Mouse (Mus musculus) forebrain, embryonic 10.5 days (tissue): ENCODE measurements around the gene Tom1. TPM values are rescaled to one million over a fixed set of nuclear protein-coding genes. Genes with fewer than 3 reads are reported as not detected.
A peak's percentile ranks its signal among the peaks of the same experiment; 100 is the strongest.

Source experiments
- DNase-seq: peaks from one replicate; pipeline ENCODE4 v3.0.0-alpha.2; 2017; ENCODE audit warnings: low spot score; ENCODE audit errors: extremely low spot score
- H3K27ac ChIP-seq: fragments of 300-500 bp; sonication (generic); 2 replicates; pipeline ENCODE4 v1.5.1; 2016; ENCODE audit warnings: mild to moderate bottlenecking
- H3K27me3 ChIP-seq: fragments of 300-500 bp; sonication (generic); 2 replicates; pipeline ENCODE4 v1.6.1; 2016; ENCODE audit warnings: mild to moderate bottlenecking; ENCODE audit not compliant: poor library complexity, severe bottlenecking
- H3K36me3 ChIP-seq: fragments of 300-500 bp; sonication (generic); replicated peaks from 2 replicates; pipeline ENCODE4 v1.6.1; 2016; ENCODE audit warnings: mild to moderate bottlenecking, moderate library complexity
- H3K4me1 ChIP-seq: fragments of 300-500 bp; sonication (generic); 2 replicates; pipeline ENCODE4 v1.6.1; 2016
- H3K4me3 ChIP-seq: fragments of 300-500 bp; sonication (generic); 2 replicates; pipeline ENCODE4 v1.5.1; 2016; ENCODE audit warnings: mild to moderate bottlenecking, moderate library complexity
- H3K9me3 ChIP-seq: fragments of 300-500 bp; sonication (generic); 2 replicates; pipeline ENCODE4 v1.6.1; 2016; ENCODE audit warnings: mild to moderate bottlenecking, moderate library complexity
- WGBS: fragments of 180-500 bp; shearing (Covaris S2); methylation state at CpG from one replicate; pipeline ENCODE4 v1.1.7; 2016; 5-methylcytosine and 5-hydroxymethylcytosine counted together
- polyA plus RNA-seq: library from polyadenylated mRNA; unstranded; fragments of >200 nt; fragmentation: Nextera tagmentation; extraction: Ambion mirVana; gene quantifications from 2 replicates; pipeline ENCODE4 v1.2.1, GENCODE M21; 2016

The Tom1 gene
- polyA plus RNA-seq, 1 experiment from 2014 or later = 30.0 TPM

DNA sequence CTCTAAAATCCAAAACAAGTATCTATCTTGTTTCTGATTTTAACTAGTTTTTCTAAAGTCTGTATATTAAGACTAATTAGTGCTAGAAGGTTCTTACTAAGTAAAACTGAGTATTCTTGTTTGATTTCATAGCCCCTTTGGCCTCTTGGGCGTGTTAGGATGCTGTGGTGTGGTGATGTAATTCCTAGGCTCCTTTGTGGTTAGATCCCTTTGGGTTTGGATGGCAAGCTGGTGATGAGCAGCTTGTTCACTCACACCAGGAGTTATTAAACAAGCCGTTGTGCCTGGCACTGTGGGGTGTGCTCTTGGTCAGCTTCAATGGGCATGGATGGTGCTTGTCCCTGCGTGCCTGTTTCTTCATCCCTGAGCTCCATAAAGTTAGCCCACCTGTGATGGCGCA, 19.8 kb downstream of the Tom1 start:
- Histone ChIP-seq H3K27ac (no peak overlapping the region), H3K27me3 (no peaks in the 10 kb centered on the region), H3K36me3 (peaks cover 16% of the 10 kb centered on the region), H3K4me3 (no peak overlapping the region), H3K9me3 (no peaks in the 10 kb centered on the region), H3K4me1 (no peaks in the 10 kb centered on the region; the same call in 1 of the 2 replicates)
- 90% methylated on average over 4 of the region's 4 CpGs for WGBS
- no peak for DNase-seq

DNA sequence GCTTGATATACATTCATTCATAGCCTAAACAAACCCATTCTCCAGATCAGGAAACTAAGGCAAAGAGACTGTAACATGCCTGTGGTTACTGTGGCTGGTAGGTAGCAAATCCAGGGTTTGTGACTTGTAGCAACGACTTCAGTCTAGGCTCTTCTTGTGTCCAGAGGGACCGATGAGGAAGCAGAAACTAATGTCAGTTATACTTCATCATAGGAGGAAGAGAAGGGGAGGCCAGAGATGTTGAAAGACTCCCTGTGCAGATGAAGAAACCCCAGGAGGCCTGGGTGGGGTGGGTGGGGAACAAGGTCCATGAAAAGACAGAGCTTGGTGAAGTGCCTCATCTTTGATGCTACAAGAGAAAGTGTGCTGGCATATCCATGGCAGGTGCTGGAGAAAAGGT, 22.2 kb downstream of the Tom1 start:
- WGBS = 98% methylated on average over 2 of the region's 2 CpGs
- no peaks in the 10 kb centered on the region; the same call in 1 of the 2 replicates for H3K4me1 ChIP-seq
- H3K27ac ChIP-seq = no peak overlapping the region
- DNase-seq = no peak
- peaks cover 20% of the 10 kb centered on the region for H3K36me3 ChIP-seq
- no peaks in the 10 kb centered on the region for H3K27me3 ChIP-seq
- H3K4me3 ChIP-seq = no peak overlapping the region
- H3K9me3 ChIP-seq = no peaks in the 10 kb centered on the region

DNA sequence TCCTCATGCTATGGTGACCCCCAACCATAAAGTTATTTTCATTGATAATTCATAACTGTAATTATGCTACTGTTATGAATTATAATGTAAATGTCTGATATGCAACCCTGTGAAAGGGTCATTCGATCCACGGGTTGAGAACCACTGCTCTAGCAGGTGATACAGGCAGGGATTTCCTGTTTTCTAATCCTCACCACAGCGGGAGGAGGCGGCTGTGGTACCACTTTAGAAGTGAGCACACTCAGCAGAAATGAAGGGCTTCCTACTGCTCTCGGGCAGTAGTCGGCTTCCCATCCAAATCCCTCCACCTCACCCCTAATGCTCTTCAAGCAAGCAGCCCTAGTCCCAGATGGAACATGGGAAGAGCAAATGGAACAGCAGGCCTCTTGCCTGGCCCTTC, 26.5 kb downstream of the Tom1 start:
- no peaks in the 10 kb centered on the region for H3K27me3 ChIP-seq
- no peak overlapping the region for H3K27ac ChIP-seq
- 86% methylated on average over 6 of the region's 6 CpGs for WGBS
- no peak for DNase-seq
- H3K4me3 ChIP-seq = no peak overlapping the region
- no peaks in the 10 kb centered on the region for H3K9me3 ChIP-seq
- no peaks in the 10 kb centered on the region for H3K4me1 ChIP-seq
- peaks cover 32% of the 10 kb centered on the region for H3K36me3 ChIP-seq

DNA sequence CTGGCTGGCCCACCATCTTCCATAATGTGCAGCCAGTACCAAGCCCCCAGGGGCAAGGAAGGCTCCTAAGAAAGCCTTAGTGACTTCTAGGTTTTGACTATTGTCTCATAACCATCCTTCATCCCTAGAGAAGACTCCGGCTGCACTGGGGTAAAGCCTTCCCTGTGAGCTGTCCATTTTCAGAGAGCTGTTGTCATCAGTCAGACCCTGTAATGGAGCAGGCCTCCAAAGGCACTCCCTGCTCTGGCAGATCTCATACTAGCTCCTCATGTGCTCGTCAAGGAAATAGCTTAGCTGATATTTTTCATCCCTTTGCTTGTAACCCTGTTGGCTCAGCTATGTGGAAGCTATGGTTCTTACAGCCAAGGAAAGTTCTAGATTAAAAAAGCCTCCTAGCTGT, 27.3 kb downstream of the Tom1 start:
- Histone ChIP-seq H3K27me3 (no peaks in the 10 kb centered on the region), H3K36me3 (peaks cover 39% of the 10 kb centered on the region), H3K4me1 (no peaks in the 10 kb centered on the region), H3K27ac (no peak overlapping the region), H3K9me3 (no peaks in the 10 kb centered on the region), H3K4me3 (no peak overlapping the region)
- 83% methylated on average over 2 of the region's 2 CpGs for WGBS
- no peak for DNase-seq

DNA sequence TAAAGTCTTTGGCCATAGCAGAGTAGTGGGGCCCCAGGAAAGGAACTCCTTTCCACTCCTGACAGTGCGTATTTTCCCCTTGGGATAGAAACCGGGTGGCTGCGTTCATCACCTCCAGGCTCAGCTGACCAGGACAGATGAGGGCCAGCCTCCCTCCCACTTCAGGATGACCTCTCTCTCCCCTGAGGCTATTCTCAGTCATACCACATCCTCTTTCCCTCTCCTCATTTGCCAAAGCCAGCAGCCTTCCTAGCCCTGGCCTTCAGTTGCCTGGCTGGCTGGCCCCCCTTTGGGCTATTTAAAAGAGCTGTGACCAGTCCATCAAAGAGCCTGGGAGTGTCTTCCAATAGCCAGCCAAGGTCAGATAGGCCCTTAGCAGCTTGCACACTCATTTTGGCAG, 29.8 kb downstream of the Tom1 start:
- no peak overlapping the region for H3K4me3 ChIP-seq
- WGBS = 68% methylated on average over 3 of the region's 3 CpGs
- no peaks in the 10 kb centered on the region for H3K9me3 ChIP-seq
- no peaks in the 10 kb centered on the region for H3K27me3 ChIP-seq
- DNase-seq = no peak
- no peak overlapping the region for H3K27ac ChIP-seq
- H3K36me3 ChIP-seq = peaks cover 23% of the 10 kb centered on the region
- no peaks in the 10 kb centered on the region for H3K4me1 ChIP-seq

DNA sequence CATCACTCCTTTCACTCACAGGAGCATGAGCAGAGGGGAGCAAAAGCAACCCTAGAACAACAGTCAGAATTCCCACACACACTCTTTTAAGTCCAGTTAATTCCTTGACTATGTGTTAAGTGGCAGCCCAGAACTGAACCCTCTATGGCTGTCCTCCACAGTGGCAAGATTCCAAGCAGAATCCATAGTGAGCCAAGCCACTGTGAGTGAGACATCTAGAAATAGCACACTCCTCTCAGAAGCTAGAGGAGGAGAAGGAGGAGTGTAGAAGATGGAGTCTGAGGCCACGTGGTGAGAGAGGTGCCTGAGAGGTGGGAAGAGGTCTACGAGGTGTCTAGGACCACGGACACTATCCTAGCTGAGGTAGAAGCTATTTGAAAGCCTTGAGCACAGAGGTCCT, 31.3 kb downstream of the Tom1 start:
- H3K27me3 ChIP-seq = no peaks in the 10 kb centered on the region

DNA sequence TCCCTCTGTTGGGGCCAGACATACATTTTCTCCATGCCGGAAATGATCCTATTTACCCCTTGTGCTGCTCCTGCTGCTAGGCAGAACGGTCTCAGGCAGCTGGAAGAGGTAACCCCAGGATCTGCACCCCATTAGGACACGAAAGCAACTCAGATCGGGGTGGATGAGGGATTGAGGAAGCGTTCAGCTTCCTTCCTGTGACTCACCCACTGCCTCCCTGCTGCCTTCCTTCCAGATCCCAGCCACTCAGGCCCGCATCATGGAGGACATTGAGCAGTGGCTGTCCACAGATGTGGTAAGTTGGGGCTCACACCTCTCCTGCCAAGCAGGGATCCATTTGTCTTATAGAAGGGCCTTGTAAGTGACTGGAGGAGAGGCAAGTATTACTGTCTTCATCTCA, 33.8 kb downstream of the Tom1 start:
- DNase-seq = no peak
- Histone ChIP-seq H3K27me3 (no peaks in the 10 kb centered on the region), H3K4me1 (no peaks in the 10 kb centered on the region), H3K36me3 (peaks cover 16% of the 10 kb centered on the region; the same call in 1 of the 2 replicates), H3K9me3 (no peaks in the 10 kb centered on the region), H3K27ac (no peak overlapping the region), H3K4me3 (no peak overlapping the region)
- WGBS = 85% methylated on average over 6 of the region's 6 CpGs

More for the DNA sequence above, 31.3 kb downstream of the Tom1 start:
- Histone ChIP-seq H3K4me3 (no peak overlapping the region), H3K27ac (no peak overlapping the region), H3K36me3 (peaks cover 18% of the 10 kb centered on the region; the same call in 1 of the 2 replicates), H3K9me3 (no peaks in the 10 kb centered on the region), H3K4me1 (no peaks in the 10 kb centered on the region)
- DNase-seq = no peak
- WGBS = 83% methylated on average over 3 of the region's 3 CpGs

DNA sequence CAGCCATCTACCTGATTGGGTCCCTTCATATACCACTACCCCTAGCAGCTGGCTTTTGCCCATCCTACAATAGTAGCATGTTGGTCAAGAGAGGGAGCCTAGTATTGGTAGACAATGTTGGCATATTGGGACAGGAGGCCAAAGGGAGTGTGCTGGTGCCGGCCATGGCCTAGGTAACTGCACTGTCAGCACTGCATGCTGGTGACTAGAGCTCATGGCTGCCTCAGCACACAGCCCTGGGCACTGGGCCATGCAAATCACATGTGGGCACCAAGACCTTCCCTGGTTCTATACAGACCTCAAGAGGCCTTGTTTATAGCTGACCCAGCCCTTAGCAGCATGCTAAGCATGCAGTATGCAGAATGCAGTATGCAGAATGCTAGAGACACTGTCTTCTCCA, 36.8 kb downstream of the Tom1 start:
- Histone ChIP-seq H3K9me3 (no peaks in the 10 kb centered on the region), H3K27ac (no peak overlapping the region), H3K4me3 (no peak overlapping the region), H3K36me3 (peaks cover 4% of the 10 kb centered on the region; the same call in 1 of the 2 replicates), H3K27me3 (no peaks in the 10 kb centered on the region), H3K4me1 (no peaks in the 10 kb centered on the region)
- WGBS = 88% methylated on average over 1 of the region's 1 CpGs
- DNase-seq = no peak

DNA sequence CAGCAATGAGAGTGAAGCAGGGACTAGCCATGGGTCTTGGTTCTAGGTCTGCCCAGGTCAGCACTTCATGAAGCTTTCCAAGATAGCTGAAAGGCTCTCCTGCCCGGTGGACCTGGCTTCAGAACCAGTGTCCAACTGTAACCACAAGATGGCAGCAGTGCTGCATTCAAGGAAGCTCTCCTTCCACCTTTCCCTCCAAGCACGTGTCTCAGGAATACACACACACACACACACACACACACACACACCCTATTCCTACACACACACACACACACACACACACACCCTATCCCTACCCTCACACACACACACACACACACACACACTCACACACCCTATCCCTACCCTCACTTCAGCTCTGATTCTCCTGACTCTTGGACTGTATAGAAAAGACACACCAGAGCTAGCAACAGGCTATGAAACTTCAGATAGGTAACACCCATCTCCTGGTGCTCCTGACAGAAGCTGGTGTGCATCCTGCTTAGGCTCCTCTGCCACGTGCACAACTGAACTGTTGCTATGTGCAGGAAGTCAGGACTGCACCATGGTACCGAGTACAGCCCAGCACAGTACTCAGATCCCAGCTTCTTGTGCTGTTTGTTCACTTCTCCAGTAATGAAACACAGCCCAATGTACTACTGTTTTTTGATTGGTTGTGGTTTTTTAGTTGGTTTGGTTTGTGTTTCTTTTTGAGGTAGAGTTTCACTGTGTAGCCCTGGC, 38.3 kb downstream of the Tom1 start:
- Histone ChIP-seq H3K9me3 (no peaks in the 10 kb centered on the region), H3K27me3 (no peaks in the 10 kb centered on the region), H3K4me3 (no peak overlapping the region), H3K36me3 (no peaks in the 10 kb centered on the region), H3K4me1 (no peaks in the 10 kb centered on the region), H3K27ac (no peak overlapping the region)
- peak; percentile 81 for DNase-seq
- 42% methylated on average over 3 of the region's 4 CpGs for whole genome bisulfite sequencing

DNA sequence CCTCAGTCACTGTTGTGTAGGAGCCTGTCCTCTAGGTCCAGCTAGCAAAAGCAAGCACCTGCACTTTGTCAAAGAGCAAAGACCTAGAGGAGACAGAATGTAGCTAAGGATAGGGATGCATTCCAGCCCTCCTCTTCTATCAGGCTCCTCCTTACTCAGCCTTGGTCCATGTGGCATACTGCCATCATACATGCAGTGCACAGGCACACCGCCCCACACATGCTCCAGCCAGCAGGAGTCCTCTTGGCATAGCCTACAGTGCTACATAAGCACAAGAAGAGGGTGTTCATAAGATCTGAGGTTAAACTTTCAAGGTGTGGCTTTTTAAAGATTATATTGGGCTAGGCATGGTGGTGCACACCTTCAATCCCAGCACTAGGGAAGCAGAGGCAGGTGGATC, 41.4 kb downstream of the Tom1 start:
- Histone ChIP-seq H3K36me3 (no peaks in the 10 kb centered on the region), H3K4me3 (no peak overlapping the region), H3K4me1 (no peaks in the 10 kb centered on the region), H3K27ac (no peak overlapping the region), H3K27me3 (no peaks in the 10 kb centered on the region), H3K9me3 (no peaks in the 10 kb centered on the region)
- no peak for DNase-seq
- 93% methylated on average over 1 of the region's 1 CpGs for WGBS

DNA sequence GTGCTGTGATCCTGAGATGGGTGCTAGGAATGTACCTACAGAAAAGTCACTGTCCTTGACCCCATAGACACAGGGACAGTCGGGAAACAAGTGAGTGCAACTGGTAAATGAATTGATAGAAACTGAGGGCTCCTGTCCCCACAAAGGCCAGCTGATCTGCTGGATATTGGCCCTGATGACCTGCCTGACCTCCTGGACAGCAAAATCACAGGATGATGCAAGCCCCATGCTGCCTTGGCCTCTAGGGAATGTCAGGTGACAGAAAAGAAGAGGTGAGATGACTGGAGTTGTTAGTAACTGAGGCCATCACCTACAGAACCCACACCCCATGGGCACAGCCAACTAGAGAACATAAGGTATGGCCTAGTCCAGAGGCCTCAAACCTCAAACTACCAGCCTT, 44.7 kb downstream of the Tom1 start:
- peaks cover under 1% of the 10 kb centered on the region for H3K4me1 ChIP-seq
- H3K9me3 ChIP-seq = no peaks in the 10 kb centered on the region
- DNase-seq = no peak
- H3K27me3 ChIP-seq = no peaks in the 10 kb centered on the region
- H3K27ac ChIP-seq = no peak overlapping the region
- H3K4me3 ChIP-seq = no peak overlapping the region
- WGBS = 66% methylated on average over 1 of the region's 1 CpGs
- no peaks in the 10 kb centered on the region for H3K36me3 ChIP-seq

DNA sequence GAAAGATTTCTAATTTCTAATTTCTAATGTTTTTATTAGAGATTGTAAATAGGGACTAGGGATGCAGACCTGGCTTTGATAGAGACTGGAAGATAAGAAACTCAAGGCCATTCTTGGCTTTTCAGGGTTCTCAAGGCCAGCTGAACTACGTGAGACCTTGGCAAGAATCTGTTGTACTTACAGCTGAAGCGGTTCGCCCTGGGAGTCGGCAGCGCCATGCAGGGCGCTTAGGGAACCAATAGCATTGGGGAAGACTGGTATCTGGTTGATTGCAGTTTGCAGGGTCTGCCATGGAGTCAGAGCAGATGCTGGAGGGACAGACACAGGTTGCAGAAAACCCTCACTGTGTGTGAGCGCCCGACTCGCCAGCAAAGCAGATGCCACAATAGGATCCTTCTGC, 45.3 kb downstream of the Tom1 start:
- WGBS = 95% methylated on average over 9 of the region's 9 CpGs
- no peaks in the 10 kb centered on the region for H3K9me3 ChIP-seq

DNA sequence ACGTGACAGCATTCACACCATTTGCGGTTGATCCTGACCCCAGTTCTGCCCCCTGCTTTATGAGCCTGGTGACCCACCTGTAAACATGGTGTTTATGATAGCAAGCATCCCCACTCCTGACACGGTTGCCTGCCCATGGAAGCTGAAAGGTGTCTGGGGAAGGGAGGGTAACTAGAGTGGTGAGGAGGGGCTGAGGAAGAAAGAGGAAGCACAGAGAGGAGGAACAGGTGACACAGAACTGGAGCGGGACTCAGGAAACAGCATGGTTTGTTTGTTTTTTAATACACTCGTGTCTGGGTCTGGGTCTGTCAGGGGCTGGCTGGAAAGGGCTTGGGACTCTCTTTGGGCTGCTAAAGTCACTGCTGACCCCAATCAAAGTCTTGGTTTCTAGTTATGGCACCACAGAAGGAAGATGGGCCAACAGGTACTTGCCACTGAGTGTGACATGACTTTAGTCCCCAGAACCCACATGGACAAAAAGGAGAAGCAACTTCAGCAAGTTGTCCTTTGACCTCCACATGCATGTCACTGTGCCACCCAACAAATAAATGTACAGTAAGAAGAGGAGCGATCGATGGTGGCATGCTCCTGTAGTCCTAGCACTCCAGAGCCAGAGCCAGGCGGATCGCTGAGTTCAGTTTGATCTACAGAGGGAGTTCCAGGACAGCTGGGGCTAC, 48.0 kb downstream of the Tom1 start:
- Histone ChIP-seq H3K27me3 (no peaks in the 10 kb centered on the region), H3K27ac (no peak overlapping the region), H3K9me3 (no peaks in the 10 kb centered on the region), H3K4me1 (peaks cover 11% of the 10 kb centered on the region), H3K36me3 (no peaks in the 10 kb centered on the region), H3K4me3 (no peak overlapping the region)
- DNase-seq = no peak
- WGBS = 83% methylated on average over 9 of the region's 9 CpGs

More for the DNA sequence above, 45.3 kb downstream of the Tom1 start:
- no peak for DNase-seq
- Histone ChIP-seq H3K27me3 (no peaks in the 10 kb centered on the region), H3K4me1 (peaks cover 7% of the 10 kb centered on the region), H3K4me3 (no peak overlapping the region), H3K36me3 (no peaks in the 10 kb centered on the region), H3K27ac (no peak overlapping the region)
